Mouse (Mus musculus): ENCODE data around the gene Pnn. TPM values are rescaled to one million over a fixed set of nuclear protein-coding genes. Genes with fewer than 3 reads are reported as not detected.
A peak's percentile ranks its signal among the peaks of the same experiment; 100 is the strongest.

Gene Pnn
- total and polyA plus RNA-seq, 3 experiments, result 38.4 to 216 (median 132) TPM

GRCm38 (mm10) chr12:59067095-59067494, 411 bp downstream of the Pnn start:
- peak overlapping the region; percentile 83 for H3K27ac ChIP-seq (ENCODE audit: control insufficient read depth, low read depth, low read length)
- no peaks in the 10 kb centered on the region for H3K27me3 ChIP-seq (ENCODE audit: control insufficient read depth in 1 of 2, insufficient read depth in 2 of 2, low read length in 2 of 2)
- H3K9me3 ChIP-seq (replicated peaks; ENCODE audit: insufficient read depth, low read length), result no peaks in the 10 kb centered on the region
- DNase-seq (ENCODE audit: low read depth, low spot score), result peak; percentile 54
- peak overlapping the region; percentile 97 for H3K9ac ChIP-seq (ENCODE audit: control insufficient read depth, low read depth, low read length, poor library complexity, severe bottlenecking)
- peak overlapping the region; percentile 94 to 95 for H3K4me3 ChIP-seq (ENCODE audit: control insufficient read depth in 1 of 2, insufficient read depth in 1 of 2, low read depth in 2 of 2, low read length in 2 of 2)
- H3K4me1 ChIP-seq (ENCODE audit: control insufficient read depth in 1 of 2, insufficient read depth in 2 of 2, low read length in 2 of 2), result peaks cover 3 to 11% of the 10 kb centered on the region in 2 experiments; a peak in 2 of 4 replicates
- TF ChIP-seq MYC (IDR thresholded peaks at IDR 0.05; ENCODE audit: low read depth, low read length), result no peak
- no peak for TF ChIP-seq GABPA (IDR thresholded peaks at IDR 0.05; ENCODE audit: low read depth, low read length)
- TF ChIP-seq POLR2AphosphoS5 (IDR thresholded peaks at IDR 0.05; ENCODE audit: borderline replicate concordance, low read depth, low read length), result no peak
- TF ChIP-seq SMC3 (IDR thresholded peaks at IDR 0.05; ENCODE audit: low read depth, low read length), result no peak
- TF ChIP-seq ETS1 (IDR thresholded peaks at IDR 0.05; ENCODE audit: low read depth, low read length), result no peak
- TF ChIP-seq MXI1 (IDR thresholded peaks at IDR 0.05; ENCODE audit: low read depth, low read length), result no peak
- no peak for TF ChIP-seq ZC3H11A (IDR thresholded peaks at IDR 0.05; ENCODE audit: low read depth, low read length)
- no peak for TF ChIP-seq CHD2 (IDR thresholded peaks at IDR 0.05; ENCODE audit: low read length)
- TF ChIP-seq JUND (IDR thresholded peaks at IDR 0.05; ENCODE audit: low read depth, low read length), result no peak
- no peak for TF ChIP-seq MAZ (IDR thresholded peaks at IDR 0.05; ENCODE audit: low read depth, low read length)
- no peak for TF ChIP-seq USF2 (IDR thresholded peaks at IDR 0.05; ENCODE audit: borderline replicate concordance in 1 of 2, insufficient read depth in 1 of 2, low read depth in 1 of 2, low read length in 2 of 2)
- no peak for TF ChIP-seq KAT2A (conservative IDR thresholded peaks at IDR 0.05; ENCODE audit: low read depth, low read length)
- TF ChIP-seq CTCF (IDR thresholded peaks at IDR 0.05 in 2 of 3, conservative IDR thresholded peaks at IDR 0.05 in 1 of 3; ENCODE audit: control insufficient read depth in 1 of 3, insufficient read depth in 1 of 3, low read depth in 2 of 3, low read length in 3 of 3, poor library complexity in 1 of 3, severe bottlenecking in 1 of 3), result no peak
- no peak for TF ChIP-seq ZMIZ1 (IDR thresholded peaks at IDR 0.05; ENCODE audit: low read depth, low read length)
- no peak for TF ChIP-seq MYB (IDR thresholded peaks at IDR 0.05; ENCODE audit: low read depth, low read length)
- no peak for TF ChIP-seq TAL1 (IDR thresholded peaks at IDR 0.05; ENCODE audit: low read length)
- TF ChIP-seq BHLHE40 (IDR thresholded peaks at IDR 0.05; ENCODE audit: borderline replicate concordance, low read depth, low read length), result no peak
- TF ChIP-seq POLR2AphosphoS2 (IDR thresholded peaks at IDR 0.05; ENCODE audit: low read length), result no peak
- TF ChIP-seq ZKSCAN1 (IDR thresholded peaks at IDR 0.05; ENCODE audit: low read depth, low read length), result no peak
- H3K36me3 ChIP-seq (ENCODE audit: control insufficient read depth in 1 of 2, insufficient read depth in 2 of 2, low read length in 2 of 2), result peaks cover 23 to 30% of the 10 kb centered on the region in 2 experiments
- H3K79me2 ChIP-seq (ENCODE audit: control insufficient read depth, insufficient read depth, low read length, poor library complexity), result peaks cover 22% of the 10 kb centered on the region

GRCm38 (mm10) chr12:59068791-59069190, 2.1 kb downstream of the Pnn start:
- H3K4me1 ChIP-seq (ENCODE audit: control insufficient read depth in 1 of 2, insufficient read depth in 2 of 2, low read length in 2 of 2), result peaks cover 3 to 11% of the 10 kb centered on the region in 2 experiments; a peak in 2 of 4 replicates
- H3K36me3 ChIP-seq (ENCODE audit: control insufficient read depth in 1 of 2, insufficient read depth in 2 of 2, low read length in 2 of 2), result peaks cover 27 to 40% of the 10 kb centered on the region in 2 experiments
- no peaks in the 10 kb centered on the region for H3K9me3 ChIP-seq (replicated peaks; ENCODE audit: insufficient read depth, low read length)
- H3K27ac ChIP-seq (ENCODE audit: control insufficient read depth, low read depth, low read length), result no peak overlapping the region
- TF ChIP-seq GABPA (IDR thresholded peaks at IDR 0.05; ENCODE audit: low read depth, low read length), result no peak
- no peak for TF ChIP-seq RCOR1 (IDR thresholded peaks at IDR 0.05; ENCODE audit: low read depth, low read length)
- TF ChIP-seq USF2 (IDR thresholded peaks at IDR 0.05; ENCODE audit: borderline replicate concordance in 1 of 2, insufficient read depth in 1 of 2, low read depth in 1 of 2, low read length in 2 of 2), result no peak
- no peak for TF ChIP-seq ZKSCAN1 (IDR thresholded peaks at IDR 0.05; ENCODE audit: low read depth, low read length)
- no peak for TF ChIP-seq UBTF (IDR thresholded peaks at IDR 0.05; ENCODE audit: borderline replicate concordance, insufficient read depth, low read depth, low read length)
- TF ChIP-seq CTCF (IDR thresholded peaks at IDR 0.05 in 2 of 3, conservative IDR thresholded peaks at IDR 0.05 in 1 of 3; ENCODE audit: control insufficient read depth in 1 of 3, insufficient read depth in 1 of 3, low read depth in 2 of 3, low read length in 3 of 3, poor library complexity in 1 of 3, severe bottlenecking in 1 of 3), result no peak
- no peak for TF ChIP-seq EP300 (IDR thresholded peaks at IDR 0.05; ENCODE audit: low read depth in 1 of 2, low read length in 2 of 2)
- no peak for TF ChIP-seq E2F4 (IDR thresholded peaks at IDR 0.05; ENCODE audit: borderline replicate concordance, low read depth, low read length)
- no peak for TF ChIP-seq ZC3H11A (IDR thresholded peaks at IDR 0.05; ENCODE audit: low read depth, low read length)
- TF ChIP-seq HCFC1 (IDR thresholded peaks at IDR 0.05; ENCODE audit: low read depth, low read length), result no peak
- TF ChIP-seq JUND (IDR thresholded peaks at IDR 0.05; ENCODE audit: low read depth, low read length), result no peak
- no peak for TF ChIP-seq MAX (IDR thresholded peaks at IDR 0.05; ENCODE audit: low read length)
- TF ChIP-seq TAL1 (IDR thresholded peaks at IDR 0.05; ENCODE audit: low read length), result no peak
- TF ChIP-seq NRF1 (IDR thresholded peaks at IDR 0.05; ENCODE audit: insufficient read depth, low read depth, low read length, poor library complexity, severe bottlenecking), result no peak
- no peak for TF ChIP-seq CHD1 (IDR thresholded peaks at IDR 0.05; ENCODE audit: low read depth, low read length)
- TF ChIP-seq POLR2AphosphoS5 (IDR thresholded peaks at IDR 0.05; ENCODE audit: borderline replicate concordance, low read depth, low read length), result no peak
- no peak for TF ChIP-seq GATA1 (IDR thresholded peaks at IDR 0.05; ENCODE audit: low read depth, low read length)
- no peak for TF ChIP-seq SIN3A (IDR thresholded peaks at IDR 0.05; ENCODE audit: low read length)
- no peak for DNase-seq (ENCODE audit: low read depth, low spot score)
- H3K9ac ChIP-seq (ENCODE audit: control insufficient read depth, low read depth, low read length, poor library complexity, severe bottlenecking), result no peak overlapping the region
- H3K79me2 ChIP-seq (ENCODE audit: control insufficient read depth, insufficient read depth, low read length, poor library complexity), result peaks cover 22% of the 10 kb centered on the region
- no peak overlapping the region for H3K4me3 ChIP-seq (ENCODE audit: control insufficient read depth in 1 of 2, insufficient read depth in 1 of 2, low read depth in 2 of 2, low read length in 2 of 2)
- no peaks in the 10 kb centered on the region for H3K27me3 ChIP-seq (ENCODE audit: control insufficient read depth in 1 of 2, insufficient read depth in 2 of 2, low read length in 2 of 2)

Data from MEL (cell line).